Mouse (Mus musculus) G1E (cell line): ENCODE data around the gene Rictor.

Experiments used
- CTCF ChIP-seq: IDR thresholded peaks from 2 replicates; pipeline ENCODE4 v1.5.1; 2012; ENCODE audit warnings: low read depth, low read length, inconsistent platforms, mixed read lengths
- GATA1 ChIP-seq: IDR thresholded peaks from 2 replicates; pipeline ENCODE4 v1.6.1; 2012; ENCODE audit warnings: borderline replicate concordance, low read length, inconsistent platforms, mixed read lengths
- GATA2 ChIP-seq: IDR thresholded peaks from 2 replicates; pipeline ENCODE4 v1.6.1; 2012; ENCODE audit warnings: low read depth, low read length, inconsistent platforms, borderline replicate concordance

GRCm38 (mm10) chr15:6733076-6733475 lies 24.9 kb downstream of the Rictor start:
- TF ChIP-seq GATA1 (no peak), CTCF (no peak), GATA2 (no peak)
